ENCODE assay signal across 27 mouse cellular contexts in the genomic region with DNA sequence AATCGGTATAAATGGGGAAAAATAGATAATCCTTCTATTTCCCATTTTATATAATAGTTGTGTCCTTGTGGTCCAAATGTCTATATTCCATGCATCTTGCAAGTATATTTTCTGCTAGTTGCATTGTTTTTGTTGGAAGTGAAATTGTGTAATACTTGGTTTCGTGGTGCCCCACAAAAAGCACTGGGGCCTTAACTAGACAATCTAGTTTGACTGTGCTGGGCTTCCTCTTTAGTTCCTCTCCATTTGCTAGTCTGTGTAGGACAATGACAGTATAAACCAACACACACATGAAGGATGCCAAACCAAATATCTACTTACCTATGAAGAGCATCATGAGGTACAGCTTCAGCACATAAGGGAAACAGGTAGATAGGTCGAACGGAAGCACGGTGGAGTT.
"Had no signal": no experiment of that assay in that cellular context is flagged by ENCODE, and none has a peak within 500 bp of the region (broad histone marks: within the 10 kb centered on the region; RNA-seq: fewer than 3 reads in every experiment).

No protein-coding gene starts in this region.

- H3K4me2 ChIP-seq: heart, embryonic 11.5 days; heart, embryonic 13.5 days; heart, embryonic 15.5 days; hindbrain, embryonic 13.5 days; hindbrain, embryonic 15.5 days; intestine, embryonic 15.5 days; limb, embryonic 12.5 days; liver, embryonic 11.5 days; liver, embryonic 13.5 days had no signal

- H3K9me3 ChIP-seq: heart, embryonic 13.5 days; heart, embryonic 15.5 days; hindbrain, embryonic 13.5 days; hindbrain, embryonic 15.5 days; intestine, embryonic 15.5 days; limb, embryonic 10.5 days; limb, embryonic 12.5 days; liver, embryonic 13.5 days had no signal

- H3K27me3 ChIP-seq: heart, embryonic 13.5 days; heart, embryonic 15.5 days; hindbrain, embryonic 13.5 days; hindbrain, embryonic 15.5 days; intestine, embryonic 15.5 days; limb, embryonic 12.5 days; liver, embryonic 13.5 days had no signal

- DNase-seq: gastrocnemius, adult 2 months; gastrocnemius, postnatal 10 days; gastrocnemius, postnatal 25 days; heart, adult 11 months; heart, adult 2 months; heart, postnatal 14 days; heart, postnatal 36 days; kidney, adult 18-20 months; kidney, adult 8-10 months; kidney, postnatal 10 days; kidney, postnatal 25 days; kidney, postnatal 4 days; layer of hippocampus, postnatal 36 days; liver; liver, embryonic 13.5 days had no signal

- ATAC-seq: inflammation-experienced regulatory T-cells, adult 6 months; intestine, embryonic 15.5 days; intestine, postnatal 0 days had no signal

- H3K4me3 ChIP-seq: gastrocnemius, adult 2 months; heart, adult 2 months; heart, embryonic 13.5 days; heart, embryonic 15.5 days; hindbrain, embryonic 13.5 days; hindbrain, embryonic 15.5 days; intestine, embryonic 15.5 days; layer of hippocampus, adult 2 months; limb, embryonic 10.5 days; limb, embryonic 12.5 days; liver, embryonic 13.5 days had no signal

- H3K9ac ChIP-seq: heart, embryonic 13.5 days; heart, embryonic 15.5 days; hindbrain, embryonic 13.5 days; hindbrain, embryonic 15.5 days; intestine, embryonic 15.5 days; limb, embryonic 12.5 days; liver, embryonic 13.5 days had no signal

- H3K27ac ChIP-seq: gastrocnemius, adult 2 months; heart, adult 2 months; heart, embryonic 13.5 days; heart, embryonic 15.5 days; hindbrain, embryonic 13.5 days; hindbrain, embryonic 15.5 days; intestine, embryonic 15.5 days; layer of hippocampus, adult 2 months; limb, embryonic 10.5 days; limb, embryonic 12.5 days; liver, embryonic 13.5 days had no signal

- H3K4me1 ChIP-seq: hindbrain, embryonic 13.5 days; hindbrain, embryonic 15.5 days; intestine, embryonic 15.5 days; limb, embryonic 10.5 days; limb, embryonic 12.5 days had no signal

- H3K36me3 ChIP-seq: heart, embryonic 13.5 days; heart, embryonic 15.5 days; hindbrain, embryonic 13.5 days; hindbrain, embryonic 15.5 days; intestine, embryonic 15.5 days; limb, embryonic 10.5 days; limb, embryonic 12.5 days; liver, embryonic 13.5 days had no signal
